Mouse (Mus musculus) 3T3-L1 (cell line): ENCODE data around the gene Palm.
"Not testable (repeated sequence)": the region's sequence is repeated elsewhere in the genome, so short reads cannot be mapped to it uniquely, and the experiment has no call there.

ENCODE experiments used
- DNase-seq: peaks from one replicate; pipeline ENCODE4 v3.0.0-alpha.2; 2015; ENCODE audit warnings: low read depth, low spot score

Palm gene

GRCm38 (mm10) chr10:79793051-79793737 lies at the start of gene Palm:
Gene Palm (plus strand): TSS chr10:79793572.
- peak; percentile 66 for DNase-seq

- no peak for DNase-seq
These were observed 49.6 kb upstream of the Palm start for GRCm38 (mm10) chr10:79743650-79744365.

GRCm38 (mm10) chr10:79745411-79745810 lies 48.0 kb upstream of the Palm start:
- DNase-seq, result no peak

- DNase-seq, result peak; percentile 99
These were observed 47.2 kb upstream of the Palm start, which contains the start of gene Polrmt for GRCm38 (mm10) chr10:79745898-79746773. Gene Polrmt (minus strand): TSS chr10:79746581.

GRCm38 (mm10) chr10:79746774-79747151 lies 46.6 kb upstream of the Palm start:
- no peak for DNase-seq

- DNase-seq, result peak; percentile 8
These were observed 44.9 kb upstream of the Palm start for GRCm38 (mm10) chr10:79748496-79748895.

- no peak for DNase-seq
These were observed 38.4 kb upstream of the Palm start, which contains the start of gene Fgf22 for GRCm38 (mm10) chr10:79754856-79755516. Gene Fgf22 (plus strand): TSS chr10:79755076.

GRCm38 (mm10) chr10:79755854-79756253 lies 37.5 kb upstream of the Palm start:
- no peak for DNase-seq

GRCm38 (mm10) chr10:79756660-79757059 lies 36.7 kb upstream of the Palm start:
- no peak for DNase-seq

- DNase-seq, result not testable (repeated sequence)
These were observed 33.7 kb upstream of the Palm start for GRCm38 (mm10) chr10:79759675-79760074.

- no peak for DNase-seq
These were observed 32.7 kb upstream of the Palm start for GRCm38 (mm10) chr10:79760603-79761143.

GRCm38 (mm10) chr10:79762875-79763274 lies 30.5 kb upstream of the Palm start:
- no peak for DNase-seq

GRCm38 (mm10) chr10:79764234-79764633 lies 29.1 kb upstream of the Palm start:
- DNase-seq, result no peak

GRCm38 (mm10) chr10:79765228-79765745 lies 28.1 kb upstream of the Palm start:
- no peak for DNase-seq

- DNase-seq, result no peak
These were observed 27.3 kb upstream of the Palm start for GRCm38 (mm10) chr10:79766001-79766507.

GRCm38 (mm10) chr10:79766508-79767325 lies 26.7 kb upstream of the Palm start, which contains the start of gene Rnf126:
Gene Rnf126 (minus strand): TSS chr10:79766952.
- DNase-seq, result peak; percentile 99

GRCm38 (mm10) chr10:79767372-79768244 lies 25.8 kb upstream of the Palm start:
- DNase-seq, result peak; percentile 97

- DNase-seq, result peak; percentile 81
These were observed 25.0 kb upstream of the Palm start for GRCm38 (mm10) chr10:79768400-79768799.

- DNase-seq, result no peak
These were observed 24.0 kb upstream of the Palm start for GRCm38 (mm10) chr10:79769329-79769728.
